Mouse (Mus musculus): Measurements from ENCODE around the gene Nr1d1. TPM values are rescaled to one million over a fixed set of nuclear protein-coding genes. Genes with fewer than 3 reads are reported as not detected.

Gene Nr1d1
- polyA plus RNA-seq, 1 experiment, result 18.7 TPM

DNA sequence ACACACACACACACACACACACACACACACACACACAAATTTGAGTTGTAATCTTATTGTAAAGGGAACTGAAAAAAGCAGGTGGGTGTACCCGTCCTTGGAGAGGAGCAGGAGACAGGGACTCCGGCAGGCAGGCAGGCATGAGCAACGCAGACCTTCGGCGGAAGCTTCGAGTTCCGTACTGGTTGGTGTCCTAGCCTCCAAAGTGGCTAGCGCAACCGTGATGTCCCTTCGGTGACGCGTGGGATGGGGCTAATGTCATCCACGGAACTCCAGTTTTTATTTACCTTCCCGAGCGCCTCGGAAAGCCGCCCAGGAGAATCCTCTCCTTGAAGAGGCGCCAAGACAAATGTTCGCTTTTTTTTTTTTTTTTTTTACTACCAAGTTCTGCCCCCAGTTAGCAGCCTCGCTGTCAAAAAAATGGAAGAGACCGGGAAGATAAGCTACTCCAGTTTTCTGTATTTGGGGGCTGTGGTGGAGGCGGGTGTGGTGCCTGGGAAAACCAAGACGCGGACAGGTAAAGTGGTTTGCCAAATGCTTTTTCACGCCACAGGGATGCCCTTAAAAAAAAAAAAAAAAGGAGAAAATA lies 14.2 kb upstream of the Nr1d1 start:
- peaks cover 4% of the 10 kb centered on the region for H3K4me1 ChIP-seq (ENCODE audit: control insufficient read depth, insufficient read depth, low read length)
- peak overlapping the region; percentile 41 for H3K4me3 ChIP-seq (ENCODE audit: insufficient read depth, low read length)
- TF ChIP-seq CTCF (IDR thresholded peaks at IDR 0.05; ENCODE audit: borderline replicate concordance, insufficient read depth, low read length) (no peak), POLR2A (IDR thresholded peaks at IDR 0.05; ENCODE audit: low read depth, low read length) (peak; percentile 32; the same call in 1 of the 2 replicates)
- H3K27ac ChIP-seq (ENCODE audit: insufficient read depth, low read length), result peak overlapping the region; percentile 39

DNA sequence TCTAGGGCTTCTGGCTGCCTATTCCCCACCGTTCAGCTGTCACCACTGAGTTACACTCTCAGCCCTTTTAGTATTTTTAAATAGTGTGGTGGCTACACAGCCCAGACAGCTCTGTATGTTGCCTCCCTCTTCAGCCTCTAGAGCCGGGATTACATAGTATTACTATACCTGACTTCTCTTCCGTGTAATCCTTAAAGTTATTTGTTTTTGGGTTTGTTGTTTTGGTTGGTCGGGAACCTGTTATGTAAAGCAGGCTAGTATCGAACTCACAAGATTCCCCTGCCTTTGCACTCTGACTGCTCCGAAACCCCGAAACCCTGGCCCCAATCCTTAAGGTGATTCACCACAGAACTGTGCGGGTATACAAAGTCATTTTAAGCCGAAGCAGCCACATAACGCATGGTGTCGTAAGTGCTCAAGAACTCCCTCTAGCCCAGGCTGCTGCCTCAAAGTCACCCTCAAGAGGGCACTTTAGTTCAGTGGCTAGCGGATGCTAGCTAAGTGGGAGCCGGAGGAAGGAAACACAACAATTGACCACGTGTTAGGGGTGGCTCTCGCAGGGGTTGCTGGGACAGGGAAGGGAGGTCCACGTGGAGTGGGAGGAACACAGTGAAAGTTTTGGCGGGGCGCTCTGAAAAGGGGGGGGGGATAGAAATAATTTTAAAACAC lies 13.6 kb upstream of the Nr1d1 start:
- Histone ChIP-seq H3K27ac (ENCODE audit: insufficient read depth, low read length) (peak overlapping the region; percentile 39), H3K4me1 (ENCODE audit: control insufficient read depth, insufficient read depth, low read length) (peaks cover 10% of the 10 kb centered on the region), H3K4me3 (ENCODE audit: insufficient read depth, low read length) (peak overlapping the region; percentile 41)
- TF ChIP-seq CTCF (IDR thresholded peaks at IDR 0.05; ENCODE audit: borderline replicate concordance, insufficient read depth, low read length) (peak; percentile 63; the same call in 1 of the 2 replicates), POLR2A (IDR thresholded peaks at IDR 0.05; ENCODE audit: low read depth, low read length) (peak; percentile 34; the same call in 1 of the 2 replicates)

DNA sequence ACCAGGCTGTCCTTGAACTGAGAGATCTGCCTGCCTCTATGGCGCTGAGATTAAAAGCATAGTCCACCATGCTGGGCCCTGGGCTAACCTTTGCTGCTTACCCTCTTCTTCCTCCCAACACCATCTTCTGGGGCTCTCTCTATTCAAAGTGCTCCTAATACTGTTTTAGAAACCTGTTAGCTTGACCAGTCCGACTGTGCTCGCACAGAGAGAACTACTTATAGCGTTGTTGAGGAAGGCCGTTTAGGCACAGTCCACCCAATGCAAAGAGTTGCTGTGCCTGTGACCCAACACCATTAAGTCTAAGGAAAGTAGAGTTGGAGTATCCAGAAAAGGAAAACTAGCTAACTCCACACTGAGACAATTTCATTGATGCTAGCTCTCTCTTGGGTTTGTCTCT lies 13.0 kb upstream of the Nr1d1 start:
- no peak overlapping the region for H3K4me3 ChIP-seq (ENCODE audit: insufficient read depth, low read length)
- TF ChIP-seq CTCF (IDR thresholded peaks at IDR 0.05; ENCODE audit: borderline replicate concordance, insufficient read depth, low read length) (no peak), POLR2A (IDR thresholded peaks at IDR 0.05; ENCODE audit: low read depth, low read length) (no peak)
- H3K4me1 ChIP-seq (ENCODE audit: control insufficient read depth, insufficient read depth, low read length), result peaks cover 12% of the 10 kb centered on the region
- peak overlapping the region; percentile 22 for H3K27ac ChIP-seq (ENCODE audit: insufficient read depth, low read length)

DNA sequence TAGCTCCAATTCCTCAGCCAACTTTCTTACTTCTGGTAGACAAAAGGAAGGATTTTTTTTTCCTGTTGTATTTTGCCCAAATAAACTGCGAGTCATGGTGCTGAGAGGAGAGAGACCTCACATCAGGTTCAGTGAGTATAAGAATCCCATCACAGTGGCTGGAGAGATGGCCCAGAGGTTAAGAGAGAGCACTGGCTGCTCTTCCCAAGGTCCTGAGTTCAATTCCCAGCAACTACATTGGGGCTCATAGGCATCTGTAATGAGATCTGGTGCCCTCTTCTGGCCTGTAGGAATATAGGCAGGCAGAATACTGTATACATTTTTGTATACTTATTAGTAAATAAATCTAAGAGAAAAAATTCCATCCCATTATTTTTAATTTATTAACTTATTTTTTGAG lies 12.6 kb upstream of the Nr1d1 start:
- Histone ChIP-seq H3K4me3 (ENCODE audit: insufficient read depth, low read length) (no peak overlapping the region), H3K4me1 (ENCODE audit: control insufficient read depth, insufficient read depth, low read length) (peaks cover 15% of the 10 kb centered on the region), H3K27ac (ENCODE audit: insufficient read depth, low read length) (no peak overlapping the region)
- no peak for TF ChIP-seq CTCF (IDR thresholded peaks at IDR 0.05; ENCODE audit: borderline replicate concordance, insufficient read depth, low read length)
- TF ChIP-seq POLR2A (IDR thresholded peaks at IDR 0.05; ENCODE audit: low read depth, low read length), result no peak

DNA sequence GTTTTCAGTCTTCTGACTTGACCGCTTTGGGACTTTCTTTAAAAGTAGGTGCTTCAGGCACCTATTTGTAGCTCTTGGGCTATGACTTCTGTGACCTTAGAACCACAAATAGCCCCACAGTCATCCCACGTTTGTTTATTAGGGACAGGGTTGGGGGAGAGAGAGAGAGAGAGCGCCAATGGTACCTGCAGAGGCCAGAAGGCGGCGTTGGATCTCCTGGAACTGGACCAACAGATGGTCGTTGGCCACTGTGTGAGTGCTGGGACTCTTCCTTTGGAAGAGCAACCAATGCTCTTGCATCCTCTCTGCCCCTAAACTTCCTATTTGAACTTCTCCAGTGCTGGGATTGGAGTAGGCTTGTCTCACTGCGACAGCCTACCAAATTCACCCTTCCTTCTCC lies 12.1 kb upstream of the Nr1d1 start:
- Histone ChIP-seq H3K4me1 (ENCODE audit: control insufficient read depth, insufficient read depth, low read length) (peaks cover 18% of the 10 kb centered on the region), H3K4me3 (ENCODE audit: insufficient read depth, low read length) (no peak overlapping the region), H3K27ac (ENCODE audit: insufficient read depth, low read length) (peak overlapping the region; percentile 38; the same call in 1 of the 2 replicates)
- TF ChIP-seq CTCF (IDR thresholded peaks at IDR 0.05; ENCODE audit: borderline replicate concordance, insufficient read depth, low read length) (no peak), POLR2A (IDR thresholded peaks at IDR 0.05; ENCODE audit: low read depth, low read length) (no peak)

DNA sequence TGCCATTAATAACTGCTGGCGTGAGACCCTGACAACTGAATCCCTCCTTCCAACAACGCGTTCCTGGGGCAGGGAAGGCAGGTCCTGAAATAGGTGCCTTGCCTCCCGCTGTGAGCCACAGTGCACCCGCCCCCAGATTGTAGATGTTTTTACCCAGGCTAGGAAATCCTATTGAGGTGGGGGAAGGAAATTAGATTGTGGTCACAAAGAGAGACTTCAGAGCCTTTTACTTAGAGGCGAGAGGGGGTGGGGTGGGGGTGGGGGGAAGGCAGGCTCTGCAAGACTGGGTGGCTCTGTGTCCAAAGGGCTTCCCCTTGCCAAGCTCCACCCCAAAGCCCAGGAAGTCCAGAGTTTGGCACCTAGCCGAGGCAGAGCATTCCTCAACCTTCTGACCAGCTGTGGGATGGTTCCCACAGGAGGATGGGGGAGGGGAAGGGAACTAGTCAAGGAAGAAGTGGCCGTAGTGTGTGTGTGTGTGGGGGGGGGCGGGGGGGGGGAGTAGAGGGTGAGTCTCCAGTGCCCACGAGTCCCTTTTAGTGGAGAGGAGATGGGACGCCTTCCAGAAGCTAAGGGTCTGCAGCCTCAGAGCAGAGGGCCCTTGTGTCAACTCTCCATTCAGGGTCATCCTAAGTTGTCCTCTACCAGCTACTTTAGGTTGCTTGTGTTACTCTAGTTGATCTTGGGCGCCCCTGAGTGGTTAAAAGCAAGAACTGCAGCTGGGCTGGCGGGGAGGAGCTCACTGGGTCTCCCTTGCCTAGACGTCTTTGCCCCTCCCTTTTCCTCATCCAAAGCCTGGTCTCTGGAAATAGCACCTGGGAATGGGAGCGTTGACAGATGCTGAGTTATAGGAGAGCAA lies 11.5 kb upstream of the Nr1d1 start:
- peak overlapping the region; percentile 88 for H3K27ac ChIP-seq (ENCODE audit: insufficient read depth, low read length)
- no peak overlapping the region for H3K4me3 ChIP-seq (ENCODE audit: insufficient read depth, low read length)
- no peak for TF ChIP-seq POLR2A (IDR thresholded peaks at IDR 0.05; ENCODE audit: low read depth, low read length)
- TF ChIP-seq CTCF (IDR thresholded peaks at IDR 0.05; ENCODE audit: borderline replicate concordance, insufficient read depth, low read length), result peak; percentile 48; the same call in 1 of the 2 replicates
- peaks cover 18% of the 10 kb centered on the region for H3K4me1 ChIP-seq (ENCODE audit: control insufficient read depth, insufficient read depth, low read length)

DNA sequence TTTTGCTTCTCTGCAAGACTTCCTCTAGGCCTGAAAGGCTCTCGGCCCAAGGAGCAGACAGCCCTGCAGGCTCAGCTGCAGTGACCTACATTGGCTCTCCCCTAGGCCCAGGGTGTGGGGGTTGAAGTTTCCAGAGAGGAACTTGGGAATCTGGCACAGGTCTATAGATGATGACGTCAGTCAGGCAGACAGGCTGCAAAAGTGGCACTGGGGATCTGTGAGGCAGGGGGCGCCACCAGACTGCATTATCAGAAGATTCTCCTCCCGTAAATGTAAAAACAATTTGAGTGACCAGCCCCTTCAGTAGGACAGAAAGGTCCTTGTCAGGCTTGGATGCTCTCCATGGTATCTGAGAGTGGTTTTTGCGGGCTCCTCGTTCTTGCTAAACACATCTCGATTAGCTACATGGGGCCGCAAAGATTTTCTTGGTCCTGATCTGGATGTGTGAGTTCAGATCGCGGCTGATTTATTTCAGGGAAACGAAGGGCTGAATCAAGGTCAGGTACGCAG lies 10.7 kb upstream of the Nr1d1 start:
- Histone ChIP-seq H3K4me3 (ENCODE audit: insufficient read depth, low read length) (no peak overlapping the region), H3K4me1 (ENCODE audit: control insufficient read depth, insufficient read depth, low read length) (peaks cover 18% of the 10 kb centered on the region), H3K27ac (ENCODE audit: insufficient read depth, low read length) (peak overlapping the region; percentile 88)
- TF ChIP-seq CTCF (IDR thresholded peaks at IDR 0.05; ENCODE audit: borderline replicate concordance, insufficient read depth, low read length), result peak; percentile 54; the same call in 1 of the 2 replicates
- 0 out of 2 replicates have a peak, but pooled peaks have one; percentile 16 for TF ChIP-seq POLR2A (IDR thresholded peaks at IDR 0.05; ENCODE audit: low read depth, low read length)

DNA sequence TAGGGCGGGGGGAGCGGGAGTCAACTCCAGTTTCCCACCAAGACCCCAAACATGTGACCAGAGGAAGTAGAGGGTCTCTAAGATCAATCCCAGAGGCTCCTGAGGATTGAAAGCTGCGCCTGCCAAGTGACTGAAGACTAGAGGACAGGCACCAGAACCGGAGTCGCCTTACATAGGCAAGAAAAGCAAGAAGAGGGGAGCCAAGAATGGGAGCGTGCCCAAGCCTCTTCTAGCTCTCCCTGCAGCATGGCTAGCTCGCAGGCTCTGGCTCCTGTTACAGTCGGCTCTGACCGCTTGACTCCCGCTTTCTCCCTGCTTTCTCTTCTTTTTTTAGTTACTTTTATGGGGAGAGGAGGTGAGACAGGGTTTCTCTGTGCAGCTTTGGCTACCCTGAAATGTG lies 10.1 kb upstream of the Nr1d1 start:
- H3K4me1 ChIP-seq (ENCODE audit: control insufficient read depth, insufficient read depth, low read length), result peaks cover 18% of the 10 kb centered on the region
- peak overlapping the region; percentile 88 for H3K27ac ChIP-seq (ENCODE audit: insufficient read depth, low read length)
- no peak for TF ChIP-seq POLR2A (IDR thresholded peaks at IDR 0.05; ENCODE audit: low read depth, low read length)
- no peak for TF ChIP-seq CTCF (IDR thresholded peaks at IDR 0.05; ENCODE audit: borderline replicate concordance, insufficient read depth, low read length)
- no peak overlapping the region for H3K4me3 ChIP-seq (ENCODE audit: insufficient read depth, low read length)

DNA sequence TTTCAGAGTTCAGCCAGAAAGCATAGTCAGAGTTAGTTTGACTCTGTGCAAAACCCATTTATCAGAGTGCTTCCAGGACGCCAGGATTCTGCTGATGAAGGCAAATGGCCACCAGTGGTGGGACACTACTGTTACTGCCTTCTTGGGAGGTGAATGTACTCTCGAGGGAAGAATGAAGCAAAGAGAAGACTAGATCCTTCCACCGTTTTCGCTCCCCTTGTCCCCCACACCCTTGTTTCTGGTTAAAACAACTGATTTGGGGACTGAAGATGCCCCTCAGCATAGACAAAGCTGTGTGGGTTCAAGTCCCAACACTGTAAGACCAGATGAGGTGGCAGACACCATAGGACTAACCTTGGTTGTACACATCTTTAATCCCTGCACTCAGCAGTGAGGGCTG lies 9.0 kb upstream of the Nr1d1 start:
- TF ChIP-seq POLR2A (IDR thresholded peaks at IDR 0.05; ENCODE audit: low read depth, low read length) (no peak), CTCF (IDR thresholded peaks at IDR 0.05; ENCODE audit: borderline replicate concordance, insufficient read depth, low read length) (no peak)
- H3K4me1 ChIP-seq (ENCODE audit: control insufficient read depth, insufficient read depth, low read length), result peaks cover 18% of the 10 kb centered on the region

More for the DNA sequence above, 9.0 kb upstream of the Nr1d1 start:
- no peak overlapping the region for H3K4me3 ChIP-seq (ENCODE audit: insufficient read depth, low read length)
- H3K27ac ChIP-seq (ENCODE audit: insufficient read depth, low read length), result peak overlapping the region; percentile 86

Data from embryonic fibroblast, embryonic 13.5 days (primary cell).